Mouse (Mus musculus): ENCODE results near the gene Ppp3ca. TPM values are rescaled to one million over a fixed set of nuclear protein-coding genes. Genes with fewer than 3 reads are reported as not detected.

The Ppp3ca gene
- polyA plus RNA-seq, 2 experiments, result 3.9 to 7.4 TPM

DNA sequence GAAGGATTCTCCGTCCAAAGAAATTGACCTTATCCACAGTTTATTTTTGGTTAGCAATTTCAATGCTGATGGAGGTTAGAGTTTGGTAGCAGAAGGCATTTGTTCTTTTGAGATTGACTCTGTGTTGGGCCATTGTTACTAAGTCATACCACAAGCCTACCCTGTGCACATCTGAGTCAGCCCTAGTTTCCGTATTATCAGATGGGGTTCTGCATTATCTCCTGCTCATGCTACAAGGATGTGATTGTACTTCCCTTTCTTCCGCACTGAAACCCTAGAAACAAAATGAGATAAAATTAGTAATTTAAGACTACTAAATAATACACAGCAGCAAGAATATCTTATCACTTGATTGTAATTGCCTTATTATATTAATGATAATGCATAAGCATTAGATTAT lies 129.0 kb downstream of the Ppp3ca start:
- no peaks in the 10 kb centered on the region for H3K9me3 ChIP-seq (ENCODE audit: control insufficient read depth, low read length)
- DNase-seq (ENCODE audit: low read depth in 3 of 3, low spot score in 3 of 3) (no peak), ATAC-seq (ENCODE audit: insufficient read depth) (no peak)
- no peak overlapping the region for H3K27ac ChIP-seq
- no peaks in the 10 kb centered on the region for H3K36me3 ChIP-seq (replicated peaks; ENCODE audit: control insufficient read depth, insufficient read depth, low read depth)
- 46% methylated on average over 3 of the region's 3 CpGs for WGBS (ENCODE audit: insufficient replicate concordance)
- H3K27me3 ChIP-seq (ENCODE audit: control insufficient read depth, insufficient read depth, low read length), result no peaks in the 10 kb centered on the region
- H3K4me1 ChIP-seq (replicated peaks; ENCODE audit: control insufficient read depth in 2 of 2, insufficient read depth in 2 of 2, low read length in 1 of 2), result peaks cover 0 to 4% of the 10 kb centered on the region in 2 experiments; a peak in 1 of 4 replicates
- H3K4me2 ChIP-seq (ENCODE audit: low read depth), result no peak overlapping the region
- H3K4me3 ChIP-seq (ENCODE audit: insufficient read depth in 1 of 2, low read depth in 2 of 2, low read length in 2 of 2), result no peak overlapping the region
- H3K9ac ChIP-seq (replicated peaks), result no peak overlapping the region
- TF ChIP-seq EP300 (IDR thresholded peaks at IDR 0.05; ENCODE audit: low read depth), result no peak
- TF ChIP-seq CTCF (IDR thresholded peaks at IDR 0.05; ENCODE audit: low read depth), result no peak

DNA sequence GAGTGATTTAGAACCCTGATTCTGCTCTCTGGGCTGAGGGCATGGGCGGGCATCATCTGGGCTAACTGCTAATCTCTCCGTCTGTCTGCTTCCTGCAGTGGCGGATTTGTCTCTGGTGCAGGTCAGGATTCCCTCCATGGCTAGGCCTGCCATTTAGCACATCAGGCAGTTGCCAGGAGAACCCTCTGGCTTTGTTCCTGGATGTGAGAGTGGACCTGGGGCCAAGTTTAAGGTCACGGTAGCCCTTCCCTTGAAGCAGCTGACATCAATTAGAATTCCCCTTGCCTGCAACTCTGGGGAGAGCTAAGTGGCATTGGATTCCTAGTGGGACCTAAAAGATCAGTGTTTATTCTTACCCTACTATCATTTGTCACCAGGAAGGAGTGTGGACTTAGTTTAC lies 132.7 kb downstream of the Ppp3ca start:
- Histone ChIP-seq H3K4me1 (replicated peaks; ENCODE audit: control insufficient read depth in 2 of 2, insufficient read depth in 2 of 2, low read length in 1 of 2) (no peaks in the 10 kb centered on the region), H3K9ac (replicated peaks) (no peak overlapping the region), H3K36me3 (replicated peaks; ENCODE audit: control insufficient read depth, insufficient read depth, low read depth) (no peaks in the 10 kb centered on the region), H3K4me3 (ENCODE audit: insufficient read depth in 1 of 2, low read depth in 2 of 2, low read length in 2 of 2) (no peak overlapping the region), H3K27me3 (ENCODE audit: control insufficient read depth, insufficient read depth, low read length) (no peaks in the 10 kb centered on the region), H3K4me2 (ENCODE audit: low read depth) (no peak overlapping the region), H3K9me3 (ENCODE audit: control insufficient read depth, low read length) (no peaks in the 10 kb centered on the region), H3K27ac (no peak overlapping the region)
- DNase-seq (ENCODE audit: low read depth in 3 of 3, low spot score in 3 of 3) (no peak), ATAC-seq (ENCODE audit: insufficient read depth) (no peak)
- 71% methylated on average over 4 of the region's 4 CpGs for WGBS (ENCODE audit: insufficient replicate concordance)
- TF ChIP-seq EP300 (IDR thresholded peaks at IDR 0.05; ENCODE audit: low read depth) (no peak), CTCF (IDR thresholded peaks at IDR 0.05; ENCODE audit: low read depth) (no peak)

DNA sequence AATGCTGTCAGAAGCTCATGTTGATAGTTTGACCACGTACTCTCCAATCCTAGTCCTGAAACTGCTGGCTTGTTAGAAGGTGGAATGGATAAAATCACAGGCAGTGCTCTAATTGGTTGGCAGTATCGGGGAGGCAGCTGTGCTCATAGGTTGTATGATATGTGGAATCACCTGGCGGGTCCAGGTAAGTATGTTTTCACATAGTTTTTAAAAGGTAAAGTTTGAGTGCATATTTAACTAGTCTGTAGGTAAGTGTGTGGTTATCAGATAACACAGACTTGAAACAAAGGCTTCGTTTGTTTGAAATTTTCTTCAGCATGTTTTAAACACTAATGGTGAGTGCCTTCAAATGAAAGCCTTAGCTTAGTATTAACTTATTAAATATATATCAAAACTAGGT lies 136.0 kb downstream of the Ppp3ca start:
- Histone ChIP-seq H3K9ac (replicated peaks) (no peak overlapping the region), H3K4me1 (replicated peaks; ENCODE audit: control insufficient read depth in 2 of 2, insufficient read depth in 2 of 2, low read length in 1 of 2) (no peaks in the 10 kb centered on the region), H3K27me3 (ENCODE audit: control insufficient read depth, insufficient read depth, low read length) (no peaks in the 10 kb centered on the region), H3K4me3 (ENCODE audit: insufficient read depth in 1 of 2, low read depth in 2 of 2, low read length in 2 of 2) (no peak overlapping the region), H3K27ac (no peak overlapping the region), H3K4me2 (ENCODE audit: low read depth) (no peak overlapping the region), H3K9me3 (ENCODE audit: control insufficient read depth, low read length) (no peaks in the 10 kb centered on the region), H3K36me3 (replicated peaks; ENCODE audit: control insufficient read depth, insufficient read depth, low read depth) (no peaks in the 10 kb centered on the region)
- TF ChIP-seq EP300 (IDR thresholded peaks at IDR 0.05; ENCODE audit: low read depth) (no peak), CTCF (IDR thresholded peaks at IDR 0.05; ENCODE audit: low read depth) (no peak)
- 68% methylated on average over 4 of the region's 4 CpGs for WGBS (ENCODE audit: insufficient replicate concordance)
- ATAC-seq (ENCODE audit: insufficient read depth), result no peak
- DNase-seq (ENCODE audit: low read depth in 3 of 3, low spot score in 3 of 3), result no peak

DNA sequence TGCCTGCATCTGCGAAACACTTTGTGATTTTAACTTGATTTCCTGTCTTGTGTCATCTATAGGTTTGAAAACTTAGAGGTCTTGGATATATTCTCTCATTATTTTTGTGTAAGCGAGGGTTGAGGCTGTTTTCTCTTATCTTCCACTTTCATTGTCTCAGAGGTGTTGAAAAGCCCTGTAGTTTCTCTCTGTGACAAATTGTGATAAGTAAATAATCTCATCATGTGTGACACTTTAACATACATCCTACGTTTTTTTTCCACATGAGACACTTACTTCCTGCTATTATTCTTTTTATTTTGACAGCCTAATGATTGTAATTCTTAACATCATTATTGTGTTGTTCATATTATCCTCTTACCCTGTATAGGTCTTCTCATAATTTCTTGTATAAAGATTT lies 140.3 kb downstream of the Ppp3ca start:
- H3K27ac ChIP-seq, result no peak overlapping the region
- 0 out of 4 replicates have a peak, but pooled peaks cover 0 to 1% of the 10 kb centered on the region in 2 experiments for H3K4me1 ChIP-seq (replicated peaks; ENCODE audit: control insufficient read depth in 2 of 2, insufficient read depth in 2 of 2, low read length in 1 of 2)
- no peak overlapping the region for H3K4me2 ChIP-seq (ENCODE audit: low read depth)
- no peaks in the 10 kb centered on the region for H3K36me3 ChIP-seq (replicated peaks; ENCODE audit: control insufficient read depth, insufficient read depth, low read depth)
- H3K9ac ChIP-seq (replicated peaks), result no peak overlapping the region
- TF ChIP-seq CTCF (IDR thresholded peaks at IDR 0.05; ENCODE audit: low read depth) (no peak), EP300 (IDR thresholded peaks at IDR 0.05; ENCODE audit: low read depth) (no peak)
- H3K4me3 ChIP-seq (ENCODE audit: insufficient read depth in 1 of 2, low read depth in 2 of 2, low read length in 2 of 2), result no peak overlapping the region
- no peaks in the 10 kb centered on the region for H3K27me3 ChIP-seq (ENCODE audit: control insufficient read depth, insufficient read depth, low read length)
- 37% methylated on average over 3 of the region's 3 CpGs for WGBS (ENCODE audit: insufficient replicate concordance)
- DNase-seq (ENCODE audit: low read depth in 3 of 3, low spot score in 3 of 3), result no peak
- no peaks in the 10 kb centered on the region for H3K9me3 ChIP-seq (ENCODE audit: control insufficient read depth, low read length)
- no peak for ATAC-seq (ENCODE audit: insufficient read depth)

DNA sequence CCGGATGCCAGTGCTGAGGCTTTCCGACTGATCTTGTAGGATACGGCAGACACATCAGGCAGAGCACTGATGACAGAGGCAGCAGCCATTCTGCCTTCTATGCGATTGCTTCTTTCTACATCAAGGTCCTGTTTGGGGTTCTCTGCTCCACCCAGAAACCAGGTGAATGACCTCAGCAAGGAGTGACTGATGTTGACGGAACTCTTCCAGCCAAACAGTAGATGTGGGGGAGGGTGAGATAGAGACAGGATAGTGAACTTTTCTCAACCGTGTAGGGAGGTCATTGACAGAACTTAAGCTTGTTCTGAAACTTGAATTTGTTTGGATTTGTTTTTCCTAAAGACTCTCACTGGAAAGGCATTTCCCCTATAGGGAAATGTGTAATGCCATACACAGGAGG lies 142.2 kb downstream of the Ppp3ca start:
- Histone ChIP-seq H3K4me1 (replicated peaks; ENCODE audit: control insufficient read depth in 2 of 2, insufficient read depth in 2 of 2, low read length in 1 of 2) (0 out of 4 replicates have a peak, but pooled peaks cover 0 to 1% of the 10 kb centered on the region in 2 experiments), H3K9ac (replicated peaks) (no peak overlapping the region), H3K4me3 (ENCODE audit: insufficient read depth in 1 of 2, low read depth in 2 of 2, low read length in 2 of 2) (no peak overlapping the region), H3K27me3 (ENCODE audit: control insufficient read depth, insufficient read depth, low read length) (no peaks in the 10 kb centered on the region), H3K9me3 (ENCODE audit: control insufficient read depth, low read length) (no peaks in the 10 kb centered on the region), H3K4me2 (ENCODE audit: low read depth) (no peak overlapping the region), H3K27ac (no peak overlapping the region), H3K36me3 (replicated peaks; ENCODE audit: control insufficient read depth, insufficient read depth, low read depth) (no peaks in the 10 kb centered on the region)
- no peak for TF ChIP-seq CTCF (IDR thresholded peaks at IDR 0.05; ENCODE audit: low read depth)
- TF ChIP-seq EP300 (IDR thresholded peaks at IDR 0.05; ENCODE audit: low read depth), result no peak
- DNase-seq (ENCODE audit: low read depth in 3 of 3, low spot score in 3 of 3), result no peak
- ATAC-seq (ENCODE audit: insufficient read depth), result no peak; the same call in 1 of the 2 replicates
- 69% methylated on average over 6 of the region's 6 CpGs for WGBS (ENCODE audit: insufficient replicate concordance)

All from liver, embryonic 14.5 days (tissue).